Mouse (Mus musculus): ENCODE measurements at regions not wholly inside any gene's neighbourhood (a gene's known extent, or its start where the extent isn't known, plus 50 kb on each side); places are given as distances from the start of the nearest gene placed in this dataset.

DNA sequence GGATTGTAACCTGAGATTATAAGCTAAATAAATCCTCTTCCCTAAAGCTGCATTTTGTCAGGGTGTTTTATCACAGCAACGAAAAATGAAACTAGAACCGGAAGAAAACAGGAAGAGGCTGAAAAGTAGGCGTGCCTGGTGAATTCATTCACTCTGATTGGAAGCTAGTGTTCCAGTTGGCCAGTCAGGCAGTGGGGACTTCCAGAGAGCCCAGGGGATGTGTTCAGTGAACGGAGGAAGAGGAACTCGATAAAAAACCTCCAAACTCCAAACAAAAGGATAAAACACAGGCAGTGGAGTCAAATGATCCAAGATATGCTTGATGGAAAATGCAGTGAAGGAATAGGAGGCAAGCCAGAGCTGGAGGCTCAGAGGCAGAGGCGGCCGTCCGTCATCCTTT lies 305.5 kb upstream of the Kazn start:
- no peak for DNase-seq

DNA sequence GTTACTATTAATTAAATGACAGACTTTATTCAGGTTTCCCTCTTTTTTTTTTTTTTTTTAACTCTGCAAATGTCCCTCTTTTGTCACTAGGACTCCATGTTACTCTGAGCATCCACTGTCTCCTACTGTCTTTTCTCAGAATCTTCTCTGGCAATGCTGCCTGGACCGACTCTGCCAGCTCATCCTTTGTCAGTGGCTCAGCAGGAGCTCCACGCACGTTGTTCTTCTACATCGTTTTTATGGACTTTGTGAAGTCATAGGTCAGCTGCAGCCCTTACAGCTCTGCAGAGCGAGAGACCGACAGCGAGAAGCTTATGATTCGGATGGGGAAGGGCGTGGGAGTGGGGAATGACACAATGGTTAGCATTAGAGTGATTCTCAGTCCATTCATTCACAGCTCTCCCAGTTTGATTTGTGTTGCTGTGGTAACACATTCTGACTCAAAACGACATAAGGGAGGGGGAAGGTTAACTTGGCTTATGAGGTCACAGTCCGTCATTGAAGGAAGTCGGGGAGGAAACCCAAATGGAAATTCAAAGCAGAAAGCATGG lies 300.1 kb upstream of the Kazn start:
- DNase-seq: no peak

DNA sequence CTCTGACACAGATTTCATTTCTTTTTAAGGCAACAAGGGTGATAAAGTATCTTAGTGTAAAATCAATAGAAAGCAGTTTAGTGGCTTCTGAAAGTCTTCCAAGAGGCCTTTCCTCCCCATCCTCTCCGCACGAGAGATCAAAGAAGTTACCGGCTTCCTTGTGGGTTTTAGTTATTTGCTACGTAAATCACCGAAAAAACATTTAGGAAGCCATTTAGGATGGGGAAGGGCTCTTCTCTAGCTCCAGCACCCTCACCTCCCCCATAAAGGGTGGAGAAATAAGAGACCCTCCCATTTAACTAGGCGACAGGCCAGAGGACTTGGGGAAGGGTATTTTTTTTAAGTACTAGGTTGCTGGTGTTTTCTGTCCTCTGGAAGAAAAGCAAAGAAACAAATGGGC lies 287.9 kb upstream of the Kazn start:
- DNase-seq: no peak

DNA sequence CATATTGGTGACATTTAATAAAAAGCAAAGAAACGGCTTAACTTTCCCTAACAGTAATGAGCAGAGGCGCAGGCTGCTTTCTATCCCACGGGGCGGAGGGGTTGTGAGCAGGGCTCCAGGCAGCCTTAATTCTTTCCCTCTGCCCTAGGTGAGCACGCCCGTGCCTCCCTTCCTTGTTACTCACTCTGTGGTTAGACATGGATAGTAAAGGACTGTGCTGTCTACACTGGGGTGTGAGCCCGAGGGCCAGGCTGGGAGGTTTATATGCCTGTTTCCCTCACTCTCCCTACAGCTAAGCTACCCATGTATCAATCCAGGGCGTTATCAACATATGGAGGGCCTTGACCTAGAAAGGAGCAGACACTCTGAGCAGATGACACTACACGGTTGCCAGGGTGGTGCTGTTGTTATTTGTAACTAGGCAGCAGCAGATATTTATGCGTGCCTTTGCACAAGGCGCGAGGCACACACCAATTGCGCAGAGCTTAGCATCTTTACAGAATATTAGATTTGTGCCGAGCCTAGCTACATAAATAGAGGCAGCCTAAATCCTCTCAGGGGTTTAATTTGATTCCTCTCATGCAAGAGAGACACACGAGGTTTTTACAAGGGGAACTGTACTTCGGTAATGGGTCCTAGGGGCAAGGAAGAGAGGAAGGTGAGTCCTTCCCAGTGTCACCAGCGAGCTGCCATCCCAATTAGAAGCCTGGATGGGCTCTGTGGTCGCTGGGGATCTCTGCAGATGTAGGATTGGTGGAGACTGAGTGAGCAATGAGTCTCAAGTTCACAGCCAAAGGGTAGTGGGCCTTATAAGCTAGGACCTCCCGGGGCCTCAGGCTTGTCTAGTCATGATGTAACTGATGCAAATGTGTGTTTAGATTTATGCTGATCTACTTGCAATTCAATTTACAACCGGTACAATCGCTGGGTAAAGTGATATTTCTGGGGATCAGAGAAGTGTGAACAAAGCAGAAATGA lies 278.6 kb upstream of the Kazn start:
- DNase-seq: no peak

DNA sequence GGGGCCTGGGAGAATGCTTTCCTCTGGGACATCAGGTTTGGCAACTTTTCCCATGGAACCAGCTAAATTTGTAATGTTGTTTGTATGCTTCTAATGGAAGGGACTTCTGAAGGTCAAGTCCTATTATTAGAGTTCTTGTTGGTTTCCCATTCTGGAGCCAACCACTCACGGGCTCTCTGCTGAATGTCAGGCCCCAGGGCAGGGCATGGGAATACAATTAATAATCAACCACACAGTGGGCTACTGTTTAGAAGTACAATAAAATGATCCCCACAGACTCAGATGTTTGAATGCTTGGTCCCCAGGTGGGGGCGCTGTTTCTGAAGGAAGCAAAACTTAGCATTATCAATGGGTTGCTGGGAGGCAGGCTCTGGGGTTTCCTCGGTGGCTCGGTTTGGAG lies 275.6 kb upstream of the Kazn start:
- no peak for DNase-seq

DNA sequence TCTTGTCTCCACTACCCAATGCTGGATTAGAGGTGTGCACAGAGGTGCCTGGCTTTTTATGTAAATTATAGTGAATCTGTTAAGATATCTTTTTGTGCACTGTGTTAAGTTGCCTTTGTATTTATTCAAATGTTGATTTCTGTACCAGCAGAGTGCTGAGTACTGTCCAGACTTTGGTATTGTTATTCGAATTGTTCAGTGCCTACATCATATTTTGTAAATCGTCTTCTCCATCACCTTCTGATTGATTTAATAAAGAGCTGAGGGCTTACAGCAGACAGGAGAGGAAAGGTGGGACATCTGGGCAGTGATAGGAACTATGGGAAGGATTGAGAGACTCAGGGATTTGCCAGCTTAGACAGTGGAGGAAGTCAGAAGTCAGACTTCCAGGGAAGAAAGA lies 270.2 kb upstream of the Kazn start:
- no peak for DNase-seq

DNA sequence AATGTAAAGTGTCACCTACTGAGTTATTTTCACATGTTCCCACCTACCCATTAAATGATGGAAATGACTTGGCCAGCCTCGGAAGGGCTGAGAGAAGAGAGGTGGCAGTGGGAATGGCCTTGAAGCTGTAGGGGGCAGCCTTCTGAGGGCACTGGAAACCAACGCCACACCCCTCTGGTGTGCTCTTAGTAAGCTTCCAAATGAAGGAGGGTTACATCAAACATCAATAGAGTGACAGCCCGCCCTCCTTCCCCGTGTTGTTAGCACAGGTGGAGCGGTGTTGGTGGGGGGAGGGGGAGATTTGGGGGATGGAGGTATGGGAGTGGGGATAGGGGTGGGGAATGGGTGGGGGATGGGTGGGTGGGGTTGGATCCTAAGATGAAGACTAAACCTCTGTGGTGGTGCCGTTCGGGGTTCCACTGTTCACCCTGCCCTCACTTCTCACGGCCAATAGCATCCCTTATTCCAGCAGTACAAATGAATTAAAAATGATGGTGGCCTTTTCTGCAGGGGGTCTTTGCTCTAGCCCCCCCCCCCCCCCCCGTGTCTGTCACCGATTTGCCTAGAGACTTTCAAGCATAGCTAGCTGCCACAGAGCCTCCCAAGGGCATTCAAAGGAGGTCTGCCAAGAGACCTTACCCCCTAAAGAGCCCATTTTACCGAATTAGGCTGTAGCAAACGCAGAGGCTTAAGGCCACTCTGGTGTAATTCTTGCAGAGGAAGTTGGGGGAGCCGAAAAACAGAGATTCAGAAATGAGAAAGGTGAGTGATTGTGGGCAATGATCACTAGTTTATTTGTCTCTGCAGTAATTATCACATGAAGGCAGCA lies 267.4 kb upstream of the Kazn start:
- DNase-seq: no peak

DNA sequence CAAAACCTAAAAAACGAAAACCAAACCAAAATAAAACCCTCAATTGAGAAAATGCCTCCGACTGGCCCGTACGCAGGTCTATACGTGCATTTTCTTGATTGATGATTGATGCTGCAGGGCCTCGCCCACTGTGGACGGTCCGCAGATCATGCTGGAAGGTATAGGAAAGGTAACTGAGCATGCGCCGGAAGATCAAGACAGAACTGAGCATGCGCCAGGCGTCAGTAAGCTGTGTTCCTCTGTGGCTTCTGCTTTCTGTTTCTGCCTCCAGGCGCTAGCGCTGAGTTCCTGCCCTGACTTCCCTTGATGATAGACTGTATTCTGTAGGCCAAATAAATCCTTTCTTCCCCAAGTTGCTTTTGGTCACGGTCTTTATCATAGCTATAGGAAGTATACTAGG lies 264.6 kb upstream of the Kazn start:
- DNase-seq: no peak

DNA sequence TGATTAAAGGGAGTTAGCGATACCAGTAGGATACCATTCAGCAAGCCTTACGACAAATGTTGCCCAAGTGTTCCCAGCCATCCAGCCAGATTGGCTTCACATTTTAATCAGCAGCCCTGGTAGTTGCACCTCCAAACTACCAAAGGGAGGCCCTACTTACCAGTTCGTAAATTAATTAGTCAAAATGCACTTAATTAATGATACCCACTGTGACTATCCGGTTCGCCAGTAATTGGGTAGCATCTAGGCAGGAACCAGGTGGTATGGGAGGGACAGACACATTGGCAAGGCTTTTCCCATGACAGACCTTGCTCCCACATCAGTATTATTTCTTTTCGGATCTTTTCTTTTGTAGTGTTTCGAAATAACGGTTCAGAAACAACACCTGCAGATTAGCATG lies 262.0 kb upstream of the Kazn start:
- no peak for DNase-seq

DNA sequence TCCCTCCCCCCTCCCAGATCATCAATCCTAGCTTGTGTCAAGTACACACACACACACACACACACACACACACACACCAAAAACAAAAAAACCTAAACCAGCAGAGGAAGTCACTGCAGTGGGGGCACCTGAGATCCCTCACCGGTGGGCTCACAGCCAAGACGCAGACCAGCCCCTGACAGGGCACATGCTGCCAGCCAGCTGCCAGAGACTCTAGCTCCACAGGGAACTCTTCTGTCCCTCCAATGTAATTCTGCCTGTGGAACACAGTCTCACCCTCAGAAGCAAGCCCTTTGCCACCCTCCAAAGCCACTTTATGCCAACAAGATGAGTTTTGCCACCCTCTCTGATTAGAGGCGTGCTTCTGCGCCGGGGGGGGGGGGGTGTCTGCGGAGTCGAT lies 261.3 kb upstream of the Kazn start:
- DNase-seq: no peak

DNA sequence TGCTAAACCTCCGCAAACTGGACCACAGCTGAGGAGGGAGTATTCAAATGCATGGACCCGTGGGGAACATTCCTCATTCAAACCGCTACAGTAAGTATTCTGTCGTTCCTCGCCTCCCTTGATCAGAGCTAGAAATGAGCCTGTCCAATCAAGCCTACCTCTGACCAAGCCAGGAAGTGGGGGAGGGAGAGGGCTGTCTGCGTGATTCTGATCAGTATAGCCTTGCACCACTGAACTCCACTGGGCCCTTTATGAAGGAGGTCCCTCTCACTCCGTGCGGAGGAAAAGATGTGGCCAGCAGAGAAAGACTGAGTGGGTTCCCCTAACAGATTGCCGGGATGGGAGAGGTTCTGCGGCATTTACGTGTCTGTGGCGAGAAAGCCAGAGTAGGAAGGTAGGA lies 257.4 kb upstream of the Kazn start:
- DNase-seq: no peak

DNA sequence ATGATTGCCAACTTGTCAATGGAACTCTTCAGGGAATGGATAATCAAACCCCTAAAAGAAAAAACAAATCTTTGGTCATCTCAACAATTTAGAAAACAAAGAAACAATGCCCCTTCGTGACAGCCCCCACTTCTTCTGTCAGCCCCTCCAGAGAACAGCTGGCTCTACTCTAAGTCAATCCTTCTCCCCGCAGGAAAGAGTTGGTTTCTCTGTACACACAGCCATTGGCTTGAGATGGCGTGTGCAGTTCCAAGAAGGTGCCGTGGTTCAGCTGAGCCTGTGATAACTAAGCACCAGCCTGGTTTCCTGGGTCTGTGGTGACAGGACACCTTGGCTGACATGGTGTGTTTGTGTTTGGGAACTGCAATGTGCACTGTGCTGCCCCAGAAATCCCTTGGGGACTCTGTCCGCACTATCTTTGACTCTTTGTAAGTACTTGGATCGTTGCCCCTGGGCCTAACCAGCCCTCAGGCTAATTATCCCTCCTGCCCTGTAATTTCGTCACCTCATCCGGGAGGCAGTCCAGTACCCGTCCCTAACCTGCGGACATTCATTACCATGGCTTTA lies 253.8 kb upstream of the Kazn start:
- no peak for DNase-seq

DNA sequence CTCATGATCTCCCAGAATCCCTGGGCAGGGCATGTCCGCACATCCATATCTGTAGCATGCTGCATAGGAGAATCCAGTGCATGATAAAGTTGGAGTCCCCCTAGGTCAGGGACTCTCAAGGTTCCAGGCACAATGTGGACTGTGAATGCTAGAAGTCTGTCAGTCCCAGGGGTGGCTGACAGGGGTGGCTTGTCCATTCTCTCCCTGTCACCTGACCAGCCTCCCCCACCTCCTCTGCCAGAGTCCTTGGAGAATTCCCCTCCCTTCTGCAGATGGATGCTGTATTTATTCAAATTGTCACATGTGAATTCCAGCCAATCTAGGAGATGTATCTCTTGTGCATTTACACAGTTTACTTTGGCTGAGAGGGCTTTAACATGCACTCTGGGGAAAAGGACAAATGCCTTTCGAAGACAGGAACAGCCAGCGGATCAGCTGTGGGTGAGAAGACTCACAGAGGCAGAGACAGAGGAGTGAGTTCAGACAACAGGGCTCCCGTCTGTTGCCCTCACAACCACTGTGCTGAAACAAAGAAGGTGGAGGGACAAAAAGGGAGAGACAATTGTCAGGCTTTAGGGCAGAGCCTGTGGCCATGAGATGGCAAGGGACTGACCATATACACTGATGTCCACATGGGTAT lies 246.7 kb upstream of the Kazn start:
- no peak for DNase-seq

DNA sequence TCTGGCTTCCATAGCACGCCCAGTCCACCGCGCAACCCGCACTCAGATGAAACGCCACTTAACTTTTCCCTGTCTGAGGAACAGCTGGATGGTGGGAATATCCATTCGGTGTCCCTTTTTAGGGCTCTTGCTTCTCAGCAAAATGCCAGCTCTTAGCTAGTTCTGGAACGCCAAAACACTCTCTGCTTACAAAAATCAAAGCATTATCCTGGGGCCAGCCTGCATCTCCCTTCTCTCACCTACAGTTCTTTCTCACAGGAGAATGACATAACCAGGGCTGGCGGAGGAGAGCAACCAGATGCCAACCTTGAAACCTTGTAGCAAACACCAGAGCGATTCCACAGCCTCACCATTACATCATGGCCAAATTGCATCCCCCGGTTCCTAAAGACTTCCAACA lies 236.4 kb upstream of the Kazn start:
- DNase-seq: peak; percentile 14

DNA sequence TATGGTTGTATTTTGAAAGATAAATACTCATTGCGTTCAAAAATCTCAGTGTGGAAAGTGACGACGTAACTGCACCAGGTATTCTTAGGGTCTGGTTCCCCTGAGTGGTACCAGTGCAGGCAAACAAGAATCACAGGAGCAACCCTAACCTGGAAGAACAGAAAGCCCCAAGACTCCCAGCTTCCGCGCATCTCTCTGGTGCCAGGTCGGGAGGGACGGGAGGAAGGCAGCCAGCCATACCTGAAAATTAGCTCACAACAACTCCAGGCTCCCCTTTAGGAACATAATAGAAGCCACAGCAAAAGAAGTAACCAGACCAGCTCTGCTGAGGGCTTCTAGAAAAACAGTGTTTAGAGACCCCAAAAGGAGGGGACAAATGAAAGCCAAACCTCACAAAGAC lies 235.4 kb upstream of the Kazn start:
- no peak for DNase-seq

DNA sequence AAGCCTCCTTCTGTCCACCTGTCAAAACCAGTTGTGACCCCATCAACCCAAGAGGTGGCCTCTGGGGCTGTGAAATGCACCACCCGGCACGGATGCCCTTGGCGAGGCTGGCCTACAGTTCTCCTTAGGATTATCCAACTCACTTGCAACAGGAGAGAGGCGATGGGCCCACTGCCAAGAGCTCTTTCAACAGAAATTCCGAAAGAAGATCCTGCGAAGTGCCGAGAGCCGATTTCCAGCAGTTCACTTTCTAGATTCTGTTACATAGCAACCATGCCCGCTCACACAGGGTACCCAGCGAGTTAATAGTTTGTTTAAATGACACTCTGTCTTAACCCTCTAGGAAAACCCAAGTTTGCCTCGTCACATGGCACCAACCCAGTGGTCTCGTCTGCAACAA lies 234.8 kb upstream of the Kazn start:
- DNase-seq: peak; percentile 64

DNA sequence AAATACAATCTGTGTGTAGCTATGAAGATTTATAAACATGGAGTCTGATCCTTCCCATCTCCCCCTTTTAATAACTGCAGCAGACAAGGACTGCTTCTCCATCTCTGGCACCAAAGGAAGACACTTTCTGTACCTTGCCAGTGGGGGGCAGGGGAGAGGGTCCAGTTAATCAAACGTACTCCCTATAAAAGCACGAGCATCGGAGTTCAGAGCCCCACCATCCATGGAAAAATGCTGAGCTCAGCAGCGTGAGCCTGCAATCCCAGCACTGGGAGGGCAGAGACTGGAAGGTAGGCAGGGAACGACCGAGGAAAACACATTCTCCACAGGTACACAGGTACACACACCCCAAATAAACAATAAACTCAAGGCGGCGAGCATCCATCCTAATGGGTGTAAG lies 234.1 kb upstream of the Kazn start:
- DNase-seq: no peak

DNA sequence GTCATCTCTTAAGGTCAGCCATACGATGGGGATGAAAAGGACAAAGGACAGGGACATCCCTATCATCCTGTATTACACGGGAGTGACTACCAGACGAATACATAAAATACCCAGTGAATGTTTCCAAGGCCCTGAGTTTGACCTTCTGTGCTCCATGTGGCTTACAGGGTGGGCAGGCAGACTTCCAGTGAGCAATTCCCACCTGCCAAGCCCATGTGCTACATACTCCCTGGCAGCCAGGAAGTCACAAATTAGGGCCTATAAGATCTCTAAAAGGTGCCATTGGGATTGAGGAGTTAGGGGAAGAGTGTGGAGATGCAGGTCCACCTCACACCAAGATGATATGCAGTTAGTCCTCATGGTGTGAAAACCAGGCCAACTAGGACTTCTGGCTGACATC lies 233.1 kb upstream of the Kazn start:
- no peak for DNase-seq

DNA sequence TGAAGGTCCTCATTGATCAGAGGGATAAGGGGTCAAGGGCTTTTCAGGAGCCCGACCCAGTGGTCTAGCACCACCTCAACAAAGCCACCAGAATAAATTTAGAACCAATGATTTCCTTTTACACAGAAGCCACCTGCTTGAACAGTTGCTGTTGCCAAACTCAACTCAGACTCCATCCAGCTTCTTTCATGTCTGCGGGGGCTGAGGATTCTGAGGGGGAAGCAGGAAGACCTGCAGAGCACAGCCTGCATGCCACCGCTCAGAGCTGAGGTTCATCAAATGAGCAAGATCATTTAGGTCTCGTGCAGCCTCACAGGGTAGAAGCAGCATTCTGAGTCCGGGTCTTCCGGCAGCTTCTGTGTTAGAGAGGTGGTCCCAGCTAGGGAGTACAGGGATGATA lies 231.6 kb upstream of the Kazn start:
- DNase-seq: peak; percentile 31

DNA sequence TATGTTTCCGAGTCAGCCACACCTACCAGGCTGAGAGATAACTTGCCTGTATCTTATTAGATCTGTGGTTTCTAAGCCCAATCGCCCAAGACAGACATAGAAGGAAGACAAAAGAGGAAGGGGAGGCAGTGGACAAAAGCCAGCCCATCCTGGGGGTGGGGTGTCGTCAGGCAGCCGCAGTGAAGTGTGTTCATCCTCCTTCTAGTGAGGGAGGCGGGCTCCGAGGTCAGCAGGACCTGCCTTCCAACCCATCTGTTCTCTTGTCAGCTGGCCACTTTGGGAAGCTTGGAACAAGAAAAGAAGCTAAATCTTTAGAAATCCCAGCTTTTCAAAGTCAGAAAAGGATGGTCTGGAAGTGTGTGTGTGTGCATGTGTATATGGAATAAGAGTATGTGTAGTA lies 228.7 kb upstream of the Kazn start:
- DNase-seq: no peak

DNA sequence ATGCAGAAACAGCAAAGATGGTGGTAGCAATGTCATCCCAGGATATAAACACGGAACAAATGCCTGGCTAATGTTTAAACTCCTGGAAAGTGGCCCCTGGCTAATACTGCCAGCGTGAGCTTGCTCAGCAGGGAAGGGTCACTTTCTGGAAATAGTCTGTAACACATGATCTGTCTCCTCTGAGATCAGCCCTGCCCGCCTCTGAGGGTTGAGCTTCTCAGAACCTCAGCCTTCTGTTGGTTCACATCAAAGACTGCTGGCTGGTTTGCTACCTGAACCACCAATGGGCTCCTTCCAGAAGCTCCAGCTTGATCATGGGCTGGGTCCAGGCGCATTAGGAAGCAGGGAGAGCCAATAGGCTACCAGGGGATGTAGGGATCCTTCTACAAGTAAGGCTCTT lies 226.0 kb upstream of the Kazn start:
- no peak for DNase-seq

DNA sequence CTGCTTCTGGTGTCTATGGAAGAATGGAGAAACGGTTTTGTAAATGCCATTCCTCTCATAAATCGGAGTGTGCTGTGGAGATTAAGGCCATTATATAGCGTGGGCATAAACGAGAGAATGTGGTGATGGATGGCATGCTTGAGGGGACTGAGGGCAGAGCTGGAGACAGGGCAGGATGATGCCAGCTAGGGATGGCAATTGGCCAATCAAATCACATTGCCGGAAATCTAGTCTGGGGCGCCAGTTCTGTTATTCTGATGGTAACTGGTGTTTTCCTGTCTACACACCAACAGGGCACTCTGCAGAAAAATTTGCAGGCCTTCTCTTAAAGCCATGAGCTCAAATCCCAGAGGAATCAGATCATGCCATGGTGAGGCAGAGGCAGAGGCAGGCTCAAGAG lies 224.9 kb upstream of the Kazn start:
- DNase-seq: no peak

DNA sequence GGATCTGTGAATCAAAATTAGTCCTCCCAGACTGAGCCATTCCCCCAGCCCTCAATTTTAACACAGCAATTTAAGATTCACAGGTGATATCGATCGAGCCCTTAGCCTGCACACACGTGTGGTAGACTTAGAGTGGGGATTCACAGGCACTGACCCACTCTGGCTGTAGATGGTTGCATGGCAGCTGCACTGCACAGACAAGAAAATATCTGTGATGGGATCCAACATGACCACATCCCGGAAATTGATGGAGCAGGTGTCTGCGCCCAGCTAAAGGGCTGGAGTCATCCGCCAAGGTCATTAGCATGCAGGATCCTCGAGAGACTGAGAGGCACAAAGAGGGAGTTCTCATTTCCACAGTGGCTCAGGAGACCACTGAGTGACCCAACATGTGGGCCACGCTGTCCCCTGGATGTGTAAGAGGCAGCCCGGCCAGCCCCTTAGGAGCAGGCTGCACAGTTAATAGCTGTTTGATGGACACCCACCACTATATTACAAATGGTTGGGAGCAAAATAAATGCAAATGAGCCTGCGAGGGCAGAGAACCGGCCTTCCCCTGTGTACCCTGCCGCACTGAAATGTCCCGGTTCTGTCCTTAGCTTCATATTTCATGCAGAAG lies 221.4 kb upstream of the Kazn start:
- no peak for DNase-seq
